Mouse (Mus musculus): Measurements from ENCODE around the gene Sp1. TPM values are rescaled to one million over a fixed set of nuclear protein-coding genes. Genes with fewer than 3 reads are reported as not detected.

Gene Sp1
- polyA plus RNA-seq, 1 experiment, result 13.4 TPM

DNA sequence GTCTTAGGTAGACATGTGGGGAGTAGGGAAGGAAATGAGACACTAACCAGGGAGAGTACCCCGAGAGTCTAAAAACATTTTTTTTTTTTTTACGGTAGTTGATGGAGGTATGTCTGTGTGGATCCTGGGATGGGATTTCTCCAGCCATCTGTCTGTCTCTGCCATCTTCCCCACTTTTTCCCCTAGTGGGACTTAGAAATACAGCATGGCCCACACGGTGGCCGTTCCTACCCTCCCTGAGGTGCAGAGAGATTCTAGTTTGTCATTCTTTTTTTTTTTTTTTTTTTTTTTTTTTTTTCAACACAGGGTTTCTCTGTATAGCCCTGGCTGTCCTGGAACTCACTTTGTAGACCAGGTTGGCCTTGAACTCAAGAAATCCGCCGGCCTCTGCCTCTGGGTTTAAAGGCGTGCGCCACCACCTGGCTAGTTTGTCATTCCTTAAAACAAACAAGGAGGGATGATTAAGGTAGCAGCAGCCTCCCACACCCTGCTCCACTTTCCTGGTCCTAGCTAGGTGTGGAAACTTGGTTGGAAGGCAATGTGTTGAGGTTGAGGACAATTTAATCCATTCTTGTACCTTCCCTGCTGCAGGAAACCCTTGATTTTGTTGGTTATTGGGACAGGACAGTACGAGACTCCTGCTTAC, 55.6 kb downstream of the Sp1 start:
- Histone ChIP-seq H3K36me3 (ENCODE audit: control insufficient read depth, insufficient read depth) (peaks cover 36% of the 10 kb centered on the region), H3ac (ENCODE audit: control insufficient read depth, insufficient read length, low read depth) (no peak overlapping the region), H3K27me3 (ENCODE audit: control insufficient read depth, insufficient read depth, insufficient read length) (no peaks in the 10 kb centered on the region), H3K79me2 (ENCODE audit: control insufficient read depth, insufficient read depth) (peaks cover 35% of the 10 kb centered on the region), H3K4me3 (ENCODE audit: insufficient read depth, poor library complexity, severe bottlenecking) (peak overlapping the region; percentile 55), H3K79me3 (ENCODE audit: low read depth) (peaks cover 14% of the 10 kb centered on the region)
- no peak for TF ChIP-seq USF1 (IDR thresholded peaks at IDR 0.05; ENCODE audit: low read depth)
- TF ChIP-seq CEBPB (IDR thresholded peaks at IDR 0.05; ENCODE audit: low read depth), result no peak
- no peak for TF ChIP-seq MYOD1 (IDR thresholded peaks at IDR 0.05; ENCODE audit: control insufficient read depth, insufficient read length, low read depth)
- TF ChIP-seq MYOG (IDR thresholded peaks at IDR 0.05; ENCODE audit: control insufficient read depth, extremely low read depth, insufficient read length), result no peak
- no peak for TF ChIP-seq MAX (IDR thresholded peaks at IDR 0.05)
- no peak for TF ChIP-seq FOSL1 (IDR thresholded peaks at IDR 0.05; ENCODE audit: insufficient read depth, low read length, poor library complexity, severe bottlenecking)
- no peak for TF ChIP-seq CTCF (IDR thresholded peaks at IDR 0.05; ENCODE audit: control insufficient read depth, insufficient read depth, insufficient read length)

DNA sequence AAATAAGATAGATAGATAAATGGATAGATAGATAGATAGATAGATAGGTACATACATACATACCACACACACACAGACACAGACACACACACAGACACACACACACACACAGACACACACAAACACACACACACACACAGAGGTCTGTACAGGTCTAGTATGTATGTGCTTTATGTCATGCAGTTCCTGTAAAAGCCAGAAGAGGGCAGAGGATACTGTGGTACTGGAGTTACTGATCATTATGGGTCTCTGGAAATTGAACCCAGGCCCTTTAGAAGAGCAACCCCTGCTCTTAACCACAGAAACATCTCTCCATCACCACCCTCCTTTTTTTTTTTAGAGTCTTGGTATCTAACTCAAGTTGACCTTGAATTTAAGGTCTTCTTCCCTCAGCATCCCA, 57.7 kb downstream of the Sp1 start:
- TF ChIP-seq MAX (IDR thresholded peaks at IDR 0.05), result no peak
- TF ChIP-seq CEBPB (IDR thresholded peaks at IDR 0.05; ENCODE audit: low read depth), result no peak
- no peak for TF ChIP-seq USF1 (IDR thresholded peaks at IDR 0.05; ENCODE audit: low read depth)
- no peak for TF ChIP-seq CTCF (IDR thresholded peaks at IDR 0.05; ENCODE audit: control insufficient read depth, insufficient read depth, insufficient read length)
- TF ChIP-seq MYOD1 (IDR thresholded peaks at IDR 0.05; ENCODE audit: control insufficient read depth, insufficient read length, low read depth), result no peak
- no peak for TF ChIP-seq MYOG (IDR thresholded peaks at IDR 0.05; ENCODE audit: control insufficient read depth, extremely low read depth, insufficient read length)
- no peak for TF ChIP-seq FOSL1 (IDR thresholded peaks at IDR 0.05; ENCODE audit: insufficient read depth, low read length, poor library complexity, severe bottlenecking)
- peaks cover 46% of the 10 kb centered on the region for H3K36me3 ChIP-seq (ENCODE audit: control insufficient read depth, insufficient read depth)

DNA sequence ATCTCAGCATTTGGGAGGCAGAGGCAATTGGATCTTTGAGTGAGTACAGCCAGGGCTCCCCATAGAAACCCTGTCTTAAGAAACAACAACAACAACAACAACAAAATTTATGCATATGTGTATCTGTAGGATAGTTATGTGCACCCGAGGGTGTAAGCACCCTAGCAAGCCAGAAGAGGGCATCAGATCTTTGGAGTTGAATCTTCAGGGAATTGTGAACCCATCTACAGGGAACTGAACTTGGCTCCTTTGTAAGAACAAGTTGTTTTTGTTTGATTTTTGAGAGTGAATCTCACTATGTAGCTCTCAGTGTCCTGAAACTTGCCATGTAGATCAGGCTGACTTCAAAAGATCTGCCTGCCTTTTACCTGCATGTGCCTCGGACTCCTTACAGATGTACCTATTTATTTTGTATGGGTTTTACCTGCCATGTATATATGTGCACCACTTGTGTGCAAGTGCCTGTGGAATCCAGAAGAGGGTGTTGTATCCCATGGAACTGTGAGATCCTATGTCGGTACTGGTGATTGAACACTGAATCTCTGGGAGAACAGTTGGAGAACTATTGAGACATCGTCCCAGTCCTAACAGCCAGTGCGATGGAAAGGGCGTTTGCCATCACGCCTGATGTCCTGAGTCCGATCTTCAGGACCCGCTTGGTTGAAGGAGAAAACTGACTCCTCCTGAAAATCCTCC, 62.9 kb downstream of the Sp1 start:
- Histone ChIP-seq H3K79me3 (ENCODE audit: low read depth) (peaks cover 29% of the 10 kb centered on the region), H3K27me3 (ENCODE audit: control insufficient read depth, insufficient read depth, insufficient read length) (no peaks in the 10 kb centered on the region), H3K4me3 (ENCODE audit: insufficient read depth, poor library complexity, severe bottlenecking) (no peak overlapping the region), H3K36me3 (ENCODE audit: control insufficient read depth, insufficient read depth) (peaks cover 58% of the 10 kb centered on the region), H3K79me2 (ENCODE audit: control insufficient read depth, insufficient read depth) (peaks cover 34% of the 10 kb centered on the region), H3ac (ENCODE audit: control insufficient read depth, insufficient read length, low read depth) (no peak overlapping the region)
- TF ChIP-seq MYOG (IDR thresholded peaks at IDR 0.05; ENCODE audit: control insufficient read depth, extremely low read depth, insufficient read length) (no peak), FOSL1 (IDR thresholded peaks at IDR 0.05; ENCODE audit: insufficient read depth, low read length, poor library complexity, severe bottlenecking) (no peak), CEBPB (IDR thresholded peaks at IDR 0.05; ENCODE audit: low read depth) (no peak), CTCF (IDR thresholded peaks at IDR 0.05; ENCODE audit: control insufficient read depth, insufficient read depth, insufficient read length) (no peak), MYOD1 (IDR thresholded peaks at IDR 0.05; ENCODE audit: control insufficient read depth, insufficient read length, low read depth) (no peak), USF1 (IDR thresholded peaks at IDR 0.05; ENCODE audit: low read depth) (no peak), MAX (IDR thresholded peaks at IDR 0.05) (no peak)

More for the DNA sequence above, 57.7 kb downstream of the Sp1 start:
- H3K79me2 ChIP-seq (ENCODE audit: control insufficient read depth, insufficient read depth), result peaks cover 35% of the 10 kb centered on the region
- no peak overlapping the region for H3K4me3 ChIP-seq (ENCODE audit: insufficient read depth, poor library complexity, severe bottlenecking)
- H3ac ChIP-seq (ENCODE audit: control insufficient read depth, insufficient read length, low read depth), result no peak overlapping the region
- peaks cover 15% of the 10 kb centered on the region for H3K79me3 ChIP-seq (ENCODE audit: low read depth)
- no peaks in the 10 kb centered on the region for H3K27me3 ChIP-seq (ENCODE audit: control insufficient read depth, insufficient read depth, insufficient read length)

DNA sequence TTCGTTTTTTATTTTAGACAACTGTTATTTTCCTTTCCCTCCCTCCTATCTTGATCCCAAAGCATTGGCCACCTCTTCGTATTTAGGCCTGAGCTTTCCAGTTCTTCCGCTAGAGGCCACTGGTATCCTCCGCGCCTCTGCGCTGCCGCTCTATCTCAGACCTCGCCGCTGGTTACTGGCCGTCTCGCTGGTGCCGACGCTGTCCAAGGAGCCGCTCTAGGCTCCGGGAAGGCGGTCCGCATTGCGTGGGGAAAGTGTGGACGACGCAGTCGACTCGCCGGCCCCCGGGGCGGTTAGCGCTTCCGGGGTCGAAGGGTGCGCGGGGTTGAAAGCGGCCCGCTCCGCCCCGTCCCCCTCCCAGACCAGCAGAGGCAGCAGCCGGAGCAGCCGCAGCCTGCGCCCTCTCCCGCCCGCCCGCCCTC, 64.3 kb downstream of the Sp1 start, which contains the start of gene Pcbp2:
TSS of gene Pcbp2 (plus strand) at position 357 of the 422 bp plus-strand sequence.
- H3K79me2 ChIP-seq (ENCODE audit: control insufficient read depth, insufficient read depth), result peaks cover 47% of the 10 kb centered on the region
- peak within 1 kb of the TSS; percentile 98 for H3K4me3 ChIP-seq (ENCODE audit: insufficient read depth, poor library complexity, severe bottlenecking)
- TF ChIP-seq MYOD1 (IDR thresholded peaks at IDR 0.05; ENCODE audit: control insufficient read depth, insufficient read length, low read depth) (no peak), MYOG (IDR thresholded peaks at IDR 0.05; ENCODE audit: control insufficient read depth, extremely low read depth, insufficient read length) (no peak), CEBPB (IDR thresholded peaks at IDR 0.05; ENCODE audit: low read depth) (no peak), FOSL1 (IDR thresholded peaks at IDR 0.05; ENCODE audit: insufficient read depth, low read length, poor library complexity, severe bottlenecking) (no peak), USF1 (IDR thresholded peaks at IDR 0.05; ENCODE audit: low read depth) (no peak), MAX (IDR thresholded peaks at IDR 0.05) (peak; percentile 96), CTCF (IDR thresholded peaks at IDR 0.05; ENCODE audit: control insufficient read depth, insufficient read depth, insufficient read length) (peak; percentile 93)
- H3ac ChIP-seq (ENCODE audit: control insufficient read depth, insufficient read length, low read depth), result peak within 1 kb of the TSS; percentile 81
- H3K27me3 ChIP-seq (ENCODE audit: control insufficient read depth, insufficient read depth, insufficient read length), result no peaks in the 10 kb centered on the region
- H3K79me3 ChIP-seq (ENCODE audit: low read depth), result peaks cover 43% of the 10 kb centered on the region
- H3K36me3 ChIP-seq (ENCODE audit: control insufficient read depth, insufficient read depth), result peaks cover 66% of the 10 kb centered on the region

DNA sequence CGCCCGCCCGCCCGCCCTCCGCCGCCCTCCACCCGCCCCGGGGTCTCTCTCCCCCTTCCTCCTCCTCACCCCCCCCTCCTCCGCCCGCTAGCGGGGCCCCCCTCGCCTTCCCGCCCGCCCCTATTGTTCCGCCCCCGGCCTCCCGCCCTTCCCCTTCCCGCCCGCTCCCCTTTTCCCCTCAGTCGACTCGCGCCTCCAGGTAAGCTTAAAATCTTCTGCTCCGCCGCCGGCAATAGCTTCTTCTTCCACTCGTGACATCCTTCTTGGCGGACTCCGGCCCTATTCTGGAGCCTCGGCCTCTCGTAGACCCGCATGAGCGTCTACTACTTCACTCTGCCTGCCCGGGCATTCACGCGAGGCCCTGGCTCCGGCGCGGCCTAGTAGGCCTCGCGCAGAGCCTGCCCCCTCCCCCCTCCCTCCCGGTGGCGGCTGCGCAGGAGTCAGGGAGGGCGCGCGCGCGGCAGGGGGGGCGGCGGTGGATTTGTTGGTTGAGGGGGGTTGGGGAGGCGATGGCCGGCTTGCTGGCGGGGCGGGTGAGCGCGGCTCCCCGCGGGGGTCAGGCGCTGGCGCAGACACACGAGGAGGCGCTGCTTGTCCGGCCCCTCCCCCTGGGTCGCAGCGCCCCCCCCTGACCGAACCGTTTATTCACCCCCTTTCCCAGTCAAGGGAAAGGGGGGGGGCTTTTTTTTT, 64.8 kb downstream of the Sp1 start:
- Histone ChIP-seq H3K4me3 (ENCODE audit: insufficient read depth, poor library complexity, severe bottlenecking) (peak overlapping the region; percentile 98), H3K79me3 (ENCODE audit: low read depth) (peaks cover 48% of the 10 kb centered on the region), H3ac (ENCODE audit: control insufficient read depth, insufficient read length, low read depth) (peak overlapping the region; percentile 81), H3K79me2 (ENCODE audit: control insufficient read depth, insufficient read depth) (peaks cover 53% of the 10 kb centered on the region), H3K36me3 (ENCODE audit: control insufficient read depth, insufficient read depth) (peaks cover 66% of the 10 kb centered on the region), H3K27me3 (ENCODE audit: control insufficient read depth, insufficient read depth, insufficient read length) (no peaks in the 10 kb centered on the region)
- TF ChIP-seq FOSL1 (IDR thresholded peaks at IDR 0.05; ENCODE audit: insufficient read depth, low read length, poor library complexity, severe bottlenecking) (no peak), CTCF (IDR thresholded peaks at IDR 0.05; ENCODE audit: control insufficient read depth, insufficient read depth, insufficient read length) (peak; percentile 63)
